Mouse (Mus musculus) kidney, adult 2 months (tissue): ENCODE data around the gene Drap1. TPM values are rescaled to one million over a fixed set of nuclear protein-coding genes. Genes with fewer than 3 reads are reported as not detected.

Source experiments
- DNase-seq: peaks from one replicate; pipeline ENCODE4 v3.0.0; 2021
- H3K27ac ChIP-seq: fragments of 200-500 bp; 2 replicates; pipeline ENCODE4 v1.5.1; 2012; ENCODE audit warnings: low read depth, low read length, control low read depth, inconsistent platforms; ENCODE audit not compliant: insufficient read depth
- H3K27me3 ChIP-seq: fragments of 200-500 bp; replicated peaks from 2 replicates; pipeline ENCODE4 v1.6.1; 2012; ENCODE audit warnings: mild to moderate bottlenecking, moderate library complexity, low read length, inconsistent platforms; ENCODE audit not compliant: control insufficient read depth, insufficient read depth
- H3K36me3 ChIP-seq: fragments of 200-500 bp; 2 replicates; pipeline ENCODE4 v1.6.1; 2012; ENCODE audit warnings: mild to moderate bottlenecking, moderate library complexity, low read length, inconsistent platforms; ENCODE audit not compliant: control insufficient read depth, insufficient read depth
- H3K4me1 ChIP-seq: fragments of 200-500 bp; 2 replicates; pipeline ENCODE4 v1.6.1; 2011; ENCODE audit warnings: low read length; ENCODE audit not compliant: control insufficient read depth, insufficient read depth
- H3K4me3 ChIP-seq: fragments of 200-500 bp; 2 replicates; pipeline ENCODE4 v1.5.1; 2011; ENCODE audit warnings: mild to moderate bottlenecking, low read depth, low read length, control low read depth; ENCODE audit not compliant: insufficient read depth
- CTCF ChIP-seq: fragments of 200-500 bp; conservative IDR thresholded peaks from 2 replicates; pipeline ENCODE4 v1.5.1; 2011; ENCODE audit warnings: low read depth, mild to moderate bottlenecking, control low read depth, low read length, moderate library complexity, mixed read lengths; ENCODE audit not compliant: insufficient read depth, insufficient read length
- POLR2A ChIP-seq: fragments of 200-500 bp; IDR thresholded peaks from one replicate; pipeline ENCODE4 v1.6.1; 2011; ENCODE audit warnings: low read depth, low read length, control low read depth
- WGBS: fragments of 180-500 bp; shearing (Covaris S2); methylation state at CpG from one replicate; pipeline ENCODE4 v1.1.7; 2018; 5-methylcytosine and 5-hydroxymethylcytosine counted together
- polyA plus RNA-seq: library from polyadenylated mRNA; depleted of rRNA; stranded (reverse); fragments of >200 nt; gene quantifications from 2 replicates; pipeline ENCODE4 v1.2.3, GENCODE M21; 2012

Gene Drap1
- polyA plus RNA-seq, 1 experiment: 150 TPM

- Histone ChIP-seq H3K27ac (no peak overlapping the region), H3K4me1 (0 out of 2 replicates have a peak, but pooled peaks cover 2% of the 10 kb centered on the region), H3K4me3 (peak overlapping the region; percentile 10; the same call in 1 of the 2 replicates), H3K27me3 (no peaks in the 10 kb centered on the region), H3K36me3 (no peaks in the 10 kb centered on the region; the same call in 1 of the 2 replicates)
- 27% methylated on average over 15 of the region's 15 CpGs for WGBS
- DNase-seq: peak; percentile 76
- peak; percentile 76 for TF ChIP-seq CTCF
- TF ChIP-seq POLR2A: no peak
Observed at GRCm38 (mm10) chr19:5463791-5464562, 39.2 kb upstream of the Drap1 start.

DNA sequence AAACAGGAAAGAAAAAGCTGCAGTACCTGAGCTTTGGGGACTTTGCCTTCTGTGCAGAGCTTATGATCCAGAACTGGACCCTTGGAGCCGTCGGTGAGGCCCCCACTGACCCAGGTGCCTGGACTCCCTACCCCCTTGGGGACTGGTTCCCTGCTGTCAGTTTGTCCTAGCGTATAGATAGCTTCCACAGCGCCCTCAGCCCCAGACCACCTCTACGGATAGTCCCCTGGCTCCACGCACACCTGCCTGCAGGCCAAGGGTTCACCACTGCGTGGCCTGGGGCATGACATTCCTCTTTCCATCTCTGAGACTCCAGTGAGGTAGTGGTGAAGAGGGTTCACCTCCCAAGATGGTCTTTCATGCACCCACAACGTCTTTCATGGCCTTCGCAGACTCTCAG lies 38.4 kb upstream of the Drap1 start:
- TF ChIP-seq POLR2A (no peak), CTCF (no peak)
- H3K4me3 ChIP-seq: no peak overlapping the region
- DNase-seq: no peak
- H3K36me3 ChIP-seq: no peaks in the 10 kb centered on the region; the same call in 1 of the 2 replicates
- H3K4me1 ChIP-seq: 0 out of 2 replicates have a peak, but pooled peaks cover 2% of the 10 kb centered on the region
- H3K27me3 ChIP-seq: no peaks in the 10 kb centered on the region
- H3K27ac ChIP-seq: no peak overlapping the region
- WGBS: 86% methylated on average over 9 of the region's 9 CpGs

DNA sequence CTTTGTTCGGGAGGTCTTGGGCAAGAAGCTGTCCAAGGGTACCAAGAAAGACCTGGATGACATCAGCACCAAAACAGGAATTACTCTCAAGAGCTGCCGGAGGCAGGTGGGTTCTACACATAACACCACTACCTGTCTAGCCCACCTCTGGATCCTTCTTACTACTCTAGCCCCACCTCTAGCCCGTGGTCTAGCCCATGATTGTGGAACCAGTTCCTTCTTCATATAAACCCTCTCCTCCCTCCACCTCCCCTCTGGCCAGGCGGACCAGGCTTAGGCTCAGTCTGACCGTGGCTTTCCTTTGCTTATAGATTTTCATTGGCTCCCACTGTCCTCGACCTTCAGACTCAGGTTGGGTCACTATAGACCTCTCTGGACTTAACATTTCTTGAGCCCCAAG lies 36.6 kb upstream of the Drap1 start:
- Histone ChIP-seq H3K4me1 (peaks cover 2% of the 10 kb centered on the region; the same call in 1 of the 2 replicates), H3K27me3 (no peaks in the 10 kb centered on the region), H3K27ac (no peak overlapping the region), H3K36me3 (no peaks in the 10 kb centered on the region; the same call in 1 of the 2 replicates), H3K4me3 (no peak overlapping the region)
- DNase-seq: no peak
- TF ChIP-seq POLR2A: no peak
- no peak for TF ChIP-seq CTCF
- 80% methylated on average over 6 of the region's 6 CpGs for WGBS

GRCm38 (mm10) chr19:5460465-5460911 lies 35.7 kb upstream of the Drap1 start, which contains the start of gene Fibp:
Fibp (plus strand) TSS chr19:5460615.
- peak; percentile 92 for DNase-seq

GRCm38 (mm10) chr19:5459896-5460295 lies 35.1 kb upstream of the Drap1 start:
- Histone ChIP-seq H3K27ac (no peak overlapping the region), H3K36me3 (0 out of 2 replicates have a peak, but pooled peaks cover 1% of the 10 kb centered on the region), H3K27me3 (no peaks in the 10 kb centered on the region), H3K4me3 (no peak overlapping the region), H3K4me1 (peaks cover 2% of the 10 kb centered on the region; the same call in 1 of the 2 replicates)
- no peak for TF ChIP-seq POLR2A
- TF ChIP-seq CTCF: no peak
- no peak for DNase-seq
- WGBS: 27% methylated on average over 3 of the region's 3 CpGs

More at GRCm38 (mm10) chr19:5460465-5460911, 35.7 kb upstream of the Drap1 start, which contains the start of gene Fibp:
- H3K4me3 ChIP-seq: peak within 1 kb of the TSS; percentile 95
- H3K27me3 ChIP-seq: no peaks in the 10 kb centered on the region
- H3K36me3 ChIP-seq: peaks cover 1% of the 10 kb centered on the region; the same call in 1 of the 2 replicates
- H3K27ac ChIP-seq: peak within 1 kb of the TSS; percentile 78
- WGBS: under 1% methylated on average over 32 of the region's 32 CpGs
- H3K4me1 ChIP-seq: peaks cover 2% of the 10 kb centered on the region; the same call in 1 of the 2 replicates
- TF ChIP-seq POLR2A: peak; percentile 45
- TF ChIP-seq CTCF: no peak

- Histone ChIP-seq H3K36me3 (0 out of 2 replicates have a peak, but pooled peaks cover 1% of the 10 kb centered on the region), H3K27me3 (no peaks in the 10 kb centered on the region), H3K4me3 (no peak overlapping the region), H3K4me1 (peaks cover 2% of the 10 kb centered on the region; the same call in 1 of the 2 replicates), H3K27ac (no peak overlapping the region)
- DNase-seq: peak; percentile 63
- WGBS: 72% methylated on average over 7 of the region's 7 CpGs
- TF ChIP-seq CTCF (no peak), POLR2A (no peak)
Observed at GRCm38 (mm10) chr19:5459019-5459418, 34.2 kb upstream of the Drap1 start.
